Mouse (Mus musculus) monocyte, adult 5-6 weeks (primary cell): ENCODE data around the gene Fam76b. TPM values are rescaled to one million over a fixed set of nuclear protein-coding genes. Genes with fewer than 3 reads are reported as not detected.
A peak's percentile ranks its signal among the peaks of the same experiment; 100 is the strongest.

Experiments
- ATAC-seq: fragments of 153-309, 156-312 bp; replicated peaks from 2 replicates; pipeline ENCODE4 v1.8.0; 2017; ENCODE audit warnings: mild to moderate bottlenecking; ENCODE audit not compliant: low TSS enrichment, insufficient number of reproducible peaks, severe bottlenecking, poor library complexity, low FRiP score
- total RNA-seq: library from RNA; stranded (forward); fragments of 200-1000, 200-491, 200-594 nt; gene quantifications from 3 replicates; pipeline ENCODE4 v1.2.3, GENCODE M21; 2017

Gene Fam76b
- total RNA-seq, 1 experiment from 2014 or later = 107 TPM

DNA sequence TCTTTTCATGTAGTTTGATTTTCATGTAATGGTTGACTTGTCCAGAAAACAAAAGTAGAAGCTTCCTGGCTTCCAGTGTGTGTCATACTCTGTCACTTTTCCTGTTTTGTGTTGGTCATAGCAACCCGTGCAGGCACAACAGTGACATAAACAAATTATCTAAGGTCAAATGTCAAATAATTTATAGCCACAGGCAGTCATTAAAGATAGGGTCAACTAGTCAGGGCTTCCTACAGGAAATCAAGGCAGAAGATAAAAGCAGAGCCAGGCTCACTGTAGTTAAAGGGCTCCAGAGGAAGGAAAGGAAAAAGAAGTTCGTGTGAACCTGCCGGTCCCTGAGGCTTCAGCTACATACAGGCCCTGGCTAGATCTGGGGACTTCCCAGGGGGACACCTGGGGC is 26.4 kb downstream of the Fam76b start:
- no peak for ATAC-seq

DNA sequence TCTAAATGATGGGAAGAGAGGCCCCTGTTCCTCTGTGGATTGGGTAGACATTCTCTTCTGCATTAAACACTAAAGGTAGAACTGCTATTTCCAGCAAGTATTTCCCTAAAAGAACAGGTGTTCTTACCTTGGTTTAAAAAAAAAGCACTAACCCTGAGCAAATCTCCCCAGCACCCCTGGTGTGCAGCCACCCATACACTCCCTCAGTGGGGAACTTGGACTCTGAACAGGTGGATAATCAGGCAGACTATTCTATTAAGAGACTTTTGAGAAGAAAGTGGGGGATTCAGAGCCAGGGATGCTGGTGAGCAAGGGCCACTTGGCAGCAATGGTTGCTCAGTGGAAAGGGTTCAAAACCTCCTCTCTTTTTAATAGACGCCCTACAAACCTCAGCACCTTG is 28.7 kb downstream of the Fam76b start:
- ATAC-seq = no peak

DNA sequence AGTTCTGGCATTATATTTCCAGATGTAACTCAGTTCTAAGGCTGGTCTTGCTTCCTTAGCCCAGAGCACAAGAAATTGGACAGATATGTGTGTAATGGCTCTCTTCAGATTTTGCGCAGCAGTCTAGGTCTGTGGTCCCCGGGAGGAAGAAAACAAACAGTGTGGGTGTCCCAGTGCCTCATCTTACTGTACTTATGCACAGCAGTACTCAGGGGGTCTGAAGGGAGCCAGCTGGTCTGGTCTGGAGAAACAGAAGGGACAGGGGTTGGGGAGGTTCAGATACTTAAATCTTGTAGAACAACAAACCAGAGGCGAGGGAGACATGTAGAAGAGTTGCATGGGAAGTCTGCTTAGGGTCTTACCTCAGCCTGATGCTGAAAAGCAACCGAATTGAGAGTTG is 29.3 kb downstream of the Fam76b start:
- ATAC-seq = no peak

DNA sequence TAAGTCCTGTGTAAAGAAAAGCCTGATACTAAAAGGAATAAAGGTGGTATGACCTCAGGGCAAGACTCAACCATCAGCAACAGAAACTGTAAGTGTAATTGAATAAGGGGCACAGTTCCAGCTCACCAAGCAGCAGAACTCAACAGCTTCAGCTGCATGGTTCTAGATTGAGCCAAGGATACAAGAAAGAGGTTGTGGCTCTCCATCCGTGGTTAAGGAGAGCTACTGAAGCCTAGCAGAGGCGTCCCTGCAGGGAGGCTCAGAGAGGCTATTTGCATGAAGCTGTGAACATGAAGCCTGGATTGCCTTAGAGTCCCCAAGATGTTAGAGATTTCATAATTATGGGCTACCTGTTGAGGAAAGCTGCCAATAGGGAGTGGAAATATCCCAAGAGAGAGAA is 40.1 kb downstream of the Fam76b start:
- ATAC-seq = no peak

DNA sequence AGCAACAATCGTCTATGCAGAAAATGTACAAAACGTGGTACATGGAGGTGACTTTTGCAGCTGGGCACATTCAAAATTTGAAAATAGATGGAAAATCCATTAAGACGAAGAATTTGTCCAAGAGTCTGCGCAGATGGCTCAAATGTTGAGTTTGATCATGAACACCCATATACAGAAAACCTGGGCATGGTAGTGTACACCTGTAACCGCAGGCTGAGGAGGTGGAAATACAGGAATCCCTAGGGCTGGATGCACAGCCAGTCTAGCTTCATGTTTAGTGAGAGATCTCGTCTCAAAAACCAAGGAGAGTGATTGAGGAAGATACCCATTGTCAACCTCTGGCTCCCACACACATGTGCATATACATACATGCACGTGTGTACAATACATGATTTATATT is 44.1 kb downstream of the Fam76b start:
- no peak for ATAC-seq

DNA sequence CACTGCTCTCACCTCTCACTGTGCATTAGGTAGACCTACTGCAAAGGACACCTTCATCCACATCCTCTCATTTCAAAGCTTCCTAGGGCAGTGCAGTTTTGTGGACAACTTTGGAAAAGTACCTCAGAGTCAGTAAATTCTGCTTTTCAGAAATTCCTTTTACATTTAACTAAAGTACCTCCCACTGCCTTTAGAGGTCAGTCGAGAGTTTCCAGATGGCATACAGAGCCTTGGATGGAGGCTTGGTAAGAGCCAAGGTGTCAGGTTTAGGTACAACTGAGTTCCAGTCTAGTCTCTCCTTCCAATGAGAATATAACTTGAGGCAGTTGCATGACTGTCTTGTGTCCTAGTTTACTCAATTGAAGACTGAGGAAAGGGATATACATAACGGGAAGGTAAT is 46.8 kb downstream of the Fam76b start:
- ATAC-seq = no peak

DNA sequence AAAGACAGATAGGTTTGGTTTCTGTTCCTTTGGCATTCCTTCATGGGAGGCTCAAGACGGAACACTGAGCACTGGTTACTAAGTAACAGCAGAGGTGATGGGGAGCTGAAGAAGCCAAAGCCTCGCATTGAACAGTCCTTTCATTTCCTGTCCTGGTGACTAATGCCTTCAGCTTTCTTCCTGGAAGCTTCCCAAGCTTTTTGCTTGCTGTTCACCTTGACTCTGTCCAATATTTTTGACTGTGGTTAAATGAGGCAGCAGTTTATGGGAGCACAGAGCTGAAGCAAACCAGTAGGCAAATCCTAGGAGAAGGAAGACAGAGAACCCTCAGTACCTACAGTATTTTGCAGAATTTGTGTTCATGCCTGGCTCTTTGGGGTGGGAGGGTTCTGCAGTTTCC is 47.8 kb downstream of the Fam76b start:
- no peak for ATAC-seq

DNA sequence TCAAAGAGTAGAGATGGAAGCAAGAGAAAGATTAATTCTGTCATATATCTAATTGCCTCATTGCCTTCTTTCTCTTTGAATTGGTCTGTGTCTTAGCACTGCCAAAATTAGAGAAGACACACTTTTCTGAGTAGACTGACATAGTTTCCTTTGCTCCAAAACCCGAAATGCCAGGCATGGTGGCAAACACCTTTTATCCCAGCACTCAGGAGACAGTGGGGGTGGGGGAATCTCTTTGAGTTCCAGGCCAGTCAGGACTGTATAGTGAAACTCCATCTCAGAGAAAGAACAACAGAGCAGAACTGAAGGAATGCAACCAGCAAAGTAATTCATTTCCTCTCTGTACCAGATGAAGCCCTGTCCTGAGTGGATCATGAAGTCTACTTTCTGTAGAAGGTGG is 53.2 kb downstream of the Fam76b start:
- ATAC-seq = no peak

DNA sequence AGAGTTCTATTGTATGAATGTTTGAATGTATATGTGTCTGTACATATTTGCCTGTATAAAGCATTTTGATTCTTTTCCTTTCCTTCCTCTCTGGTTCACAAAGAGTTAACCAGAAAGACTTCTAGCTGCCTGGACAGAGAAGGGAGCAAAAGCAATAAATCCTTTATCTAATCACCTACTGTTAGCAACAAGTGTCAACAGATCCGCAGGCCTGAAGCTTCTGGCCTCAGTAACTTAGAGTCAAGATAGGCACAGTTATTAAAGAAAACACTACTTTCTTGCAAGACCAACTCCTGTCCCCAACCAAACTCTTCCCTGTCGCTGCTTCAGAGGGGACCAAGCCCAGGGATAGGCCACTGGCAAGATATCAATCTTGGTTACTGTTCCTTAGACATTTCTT is 55.0 kb downstream of the Fam76b start:
- ATAC-seq = no peak

DNA sequence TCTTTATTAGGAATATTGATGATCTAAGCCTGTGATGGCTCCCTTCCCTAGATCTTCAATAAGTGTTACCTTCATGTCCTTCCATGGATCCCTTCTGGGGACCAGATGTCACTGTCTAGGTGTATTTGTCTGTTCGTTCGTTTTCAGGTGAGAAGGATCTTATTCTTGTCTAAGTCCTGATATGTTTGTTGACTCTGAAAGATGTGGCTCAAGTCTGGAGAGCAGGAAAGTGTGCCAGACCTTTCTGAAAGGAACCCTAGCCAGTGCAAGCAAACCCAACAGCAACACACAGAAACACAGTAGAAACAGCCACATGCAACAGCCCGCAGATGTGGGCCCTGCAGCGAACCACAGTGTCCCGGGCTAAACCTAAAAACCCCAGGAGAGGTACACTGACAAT is 61.5 kb downstream of the Fam76b start:
- ATAC-seq = no peak

DNA sequence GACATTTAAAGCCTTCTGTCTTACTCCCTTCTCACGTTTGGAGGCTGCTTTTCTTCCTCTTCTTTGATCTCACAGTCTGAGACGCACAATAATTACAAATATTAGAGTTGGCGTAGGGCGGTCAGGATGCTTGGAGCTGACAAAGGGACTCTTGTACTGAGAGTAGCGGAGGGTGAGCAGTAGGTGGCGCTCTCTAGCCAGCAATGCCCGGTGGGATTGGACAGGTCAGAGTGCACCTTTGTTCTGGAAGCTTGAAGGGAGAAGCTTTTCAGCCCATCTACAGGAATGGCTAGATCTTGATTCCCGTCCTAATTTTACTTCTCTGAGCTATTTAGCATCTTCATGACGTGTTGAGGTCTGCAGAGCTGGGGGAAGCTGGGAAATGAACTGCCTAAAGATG is 62.1 kb downstream of the Fam76b start:
- ATAC-seq = 0 out of 2 replicates have a peak, but pooled peaks have one; percentile 43

DNA sequence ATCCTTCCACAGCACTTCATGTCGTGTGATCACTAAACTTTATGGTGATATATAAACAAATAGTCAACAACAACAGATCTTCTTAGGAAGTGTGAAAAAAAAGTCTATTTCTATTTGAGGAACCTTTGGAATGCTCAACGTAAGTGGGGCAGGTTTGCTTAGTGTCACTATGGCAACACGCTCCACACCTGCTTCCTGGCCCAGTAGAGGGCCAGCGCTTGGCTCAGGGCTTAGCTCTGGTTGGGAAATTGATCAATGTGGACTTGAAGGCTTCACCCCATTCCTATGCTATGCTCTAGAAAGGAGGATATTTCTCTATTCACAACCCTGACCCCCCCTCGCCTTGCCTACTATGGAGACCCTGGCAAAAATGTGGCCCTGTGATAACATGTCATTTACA is 62.7 kb downstream of the Fam76b start:
- no peak for ATAC-seq

DNA sequence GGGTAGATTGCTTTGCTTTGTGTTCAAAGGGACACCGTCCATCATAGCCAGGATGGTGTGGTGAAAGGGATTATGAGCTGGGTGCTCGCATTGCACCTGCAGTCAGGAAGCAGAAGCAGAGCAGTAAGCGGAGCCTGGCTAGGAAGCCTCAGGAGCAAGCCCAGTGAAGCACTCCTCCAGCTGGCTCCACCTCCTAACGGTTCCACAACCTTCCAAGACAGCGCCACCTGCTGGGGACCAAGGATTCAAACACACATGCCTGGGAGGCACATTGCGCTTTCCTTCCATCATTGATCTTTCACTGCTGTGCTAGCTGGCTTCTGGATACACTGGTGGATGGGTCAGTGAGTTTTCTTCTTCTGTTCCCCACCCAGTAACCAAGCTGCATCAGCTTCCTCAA is 64.4 kb downstream of the Fam76b start:
- ATAC-seq = no peak

DNA sequence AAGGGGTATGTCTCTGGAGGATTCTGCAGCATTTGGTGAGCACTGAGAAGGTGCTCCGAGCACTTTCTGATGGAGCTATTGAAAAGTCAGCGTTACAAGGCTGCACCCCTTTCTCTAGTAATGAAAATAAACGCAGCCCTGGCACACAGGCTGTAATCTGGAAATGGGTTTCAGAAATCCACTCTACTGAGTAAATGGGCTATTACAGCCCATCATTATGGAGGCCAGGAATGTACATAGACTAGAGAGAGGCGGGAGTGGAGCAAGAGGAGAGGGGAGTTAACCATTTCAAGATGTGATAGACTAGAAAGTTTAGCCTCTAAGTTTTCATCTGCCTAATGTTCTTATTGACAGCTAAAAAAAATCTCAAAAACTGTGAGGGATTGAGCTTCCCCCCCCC is 65.5 kb downstream of the Fam76b start:
- ATAC-seq = no peak

DNA sequence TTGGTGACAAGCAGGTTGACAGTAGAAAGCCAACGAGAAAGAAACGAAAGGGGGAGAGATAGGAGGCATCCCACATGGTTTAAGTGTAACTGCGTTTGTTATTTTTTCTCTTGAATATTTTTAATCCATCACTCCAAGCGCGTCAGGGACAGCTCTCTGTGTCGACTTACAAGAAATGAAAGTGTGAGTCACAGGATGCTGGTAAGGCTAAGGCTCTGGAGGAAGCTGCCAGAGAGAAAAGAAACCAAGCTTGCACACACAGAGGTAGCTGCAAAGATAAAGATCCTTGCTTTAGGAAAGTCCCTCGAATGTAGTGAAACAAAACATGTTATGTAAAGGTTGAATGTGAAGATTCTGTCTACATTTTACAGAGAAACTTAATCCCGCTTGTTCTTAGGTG is 67.0 kb downstream of the Fam76b start:
- ATAC-seq = no peak

DNA sequence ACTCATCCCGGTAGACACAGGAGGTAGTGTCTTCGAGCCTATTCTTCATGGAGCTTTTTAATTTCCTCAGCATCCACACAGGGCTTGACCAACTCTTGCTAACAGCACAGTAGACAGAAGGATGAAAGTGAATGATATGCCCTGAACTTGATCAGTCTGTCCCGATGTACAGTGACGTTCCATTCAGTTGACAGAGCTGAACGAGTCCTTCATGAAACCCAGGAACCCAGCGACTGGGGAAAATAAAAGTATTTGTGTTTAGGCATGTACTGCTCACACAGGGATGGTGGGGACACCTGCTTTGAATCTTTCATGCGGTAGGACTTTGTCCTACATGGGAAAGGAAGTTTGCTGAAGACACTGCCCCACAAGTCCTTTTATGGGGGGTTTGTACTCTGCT is 67.4 kb downstream of the Fam76b start:
- no peak for ATAC-seq

DNA sequence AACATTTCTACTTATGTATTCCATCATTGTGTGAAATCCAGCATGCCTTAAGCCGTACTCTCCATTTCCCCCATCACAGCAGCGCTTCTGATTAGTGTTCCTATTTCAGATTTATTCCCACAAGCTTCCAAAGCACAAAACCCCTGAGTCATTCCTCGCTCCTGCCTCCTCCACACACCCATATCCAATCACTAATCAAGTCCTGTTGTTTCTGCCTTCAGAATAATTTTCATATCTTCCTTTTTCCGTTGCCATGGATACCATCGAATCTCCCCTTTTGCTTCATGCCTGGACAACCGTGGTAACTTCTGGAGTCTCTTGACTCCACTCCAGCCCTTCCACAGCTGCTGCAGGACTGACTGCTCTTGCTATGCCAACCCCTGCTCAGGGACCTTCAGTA is 68.5 kb downstream of the Fam76b start:
- no peak for ATAC-seq

DNA sequence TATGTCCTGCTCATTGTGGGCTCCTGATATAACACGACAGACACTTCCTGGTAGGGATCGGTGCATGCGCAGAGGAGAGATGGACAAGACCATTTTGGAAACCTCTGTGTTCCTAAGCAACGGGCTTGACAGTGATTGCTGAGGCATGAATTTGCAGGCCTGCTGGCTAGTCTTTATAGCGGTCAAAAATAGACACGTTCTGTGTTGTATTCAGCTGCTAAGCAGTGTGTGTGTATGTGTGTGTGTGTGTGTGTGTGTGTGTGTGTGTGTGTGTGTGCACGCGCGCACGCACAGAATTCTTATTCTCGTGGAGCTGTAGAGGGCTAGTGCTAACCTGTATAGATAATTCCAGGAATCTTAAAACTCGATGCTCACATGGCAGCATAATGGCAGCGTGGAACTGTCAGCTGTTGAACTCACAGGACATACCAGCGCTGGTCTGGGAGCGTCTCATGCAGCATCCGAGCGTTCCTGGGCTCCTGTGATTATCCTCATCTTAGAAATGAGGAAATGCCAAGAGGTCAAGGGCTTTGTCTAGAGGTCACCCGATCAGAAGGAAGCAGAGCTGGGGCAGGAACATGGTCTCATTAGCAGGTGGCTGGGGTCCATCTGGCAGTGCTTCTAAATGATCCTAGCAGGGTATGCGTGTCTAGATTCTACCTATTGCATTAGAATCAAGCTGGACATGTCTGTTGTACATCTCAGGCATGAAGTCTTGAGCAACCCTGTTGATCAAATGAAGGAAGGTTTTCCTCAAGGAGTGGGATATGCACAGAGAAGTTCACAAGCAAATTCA is 71.2 kb downstream of the Fam76b start:
- ATAC-seq = no peak

DNA sequence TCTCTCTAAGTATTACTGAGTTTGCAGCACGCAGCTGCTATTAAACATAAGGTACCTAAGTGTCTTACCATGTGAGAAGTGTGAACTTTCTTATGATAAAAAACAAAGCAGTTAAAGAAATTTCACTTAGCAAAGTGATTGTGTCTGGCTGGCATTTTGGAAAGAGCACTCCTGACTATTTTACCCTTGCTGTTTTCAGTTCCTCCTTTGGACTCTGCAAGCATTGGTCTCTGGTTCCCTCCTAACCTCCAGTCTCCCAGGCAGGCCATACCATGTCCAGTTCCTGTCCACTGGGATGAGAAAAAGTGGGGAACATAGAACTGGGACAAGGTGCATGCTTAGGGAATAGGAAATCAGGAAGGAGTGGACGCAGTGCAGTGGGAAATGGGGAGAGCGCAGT is 74.5 kb downstream of the Fam76b start:
- no peak for ATAC-seq

DNA sequence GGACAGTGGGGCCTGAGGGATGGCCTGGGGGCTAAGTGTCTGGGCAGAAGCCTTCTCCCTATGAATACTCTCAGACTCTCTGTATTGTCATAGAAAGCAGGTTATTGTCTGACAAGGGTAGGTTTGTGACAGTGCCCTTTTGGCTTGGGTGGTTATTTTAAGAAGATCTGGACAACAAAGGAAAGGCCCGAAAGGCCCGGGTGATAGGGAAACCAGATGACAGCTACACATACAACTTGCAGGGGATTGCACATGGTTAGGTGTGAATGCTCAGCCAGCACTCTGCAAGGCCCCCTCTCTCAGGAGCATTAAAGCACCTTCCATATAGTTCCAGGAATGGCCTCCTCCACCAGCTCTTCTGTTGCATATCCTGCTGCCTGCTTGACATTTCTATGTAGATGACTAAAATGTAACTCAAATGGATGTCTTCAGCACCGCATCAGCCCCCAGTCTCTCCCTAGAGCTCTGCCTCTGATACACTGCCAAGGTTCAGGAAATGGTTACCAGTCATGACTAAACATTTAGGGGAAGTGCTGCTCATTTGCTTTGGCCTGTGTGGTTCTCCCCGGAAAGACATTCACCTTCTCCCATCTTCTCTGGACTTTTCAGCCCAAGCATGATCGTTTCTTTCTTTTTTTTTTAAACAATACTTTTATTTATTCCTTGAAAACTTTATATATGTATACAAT is 76.7 kb downstream of the Fam76b start:
- no peak for ATAC-seq
